Mouse (Mus musculus): ENCODE measurements around the gene Prmt1.

Gene Prmt1

GRCm38 (mm10) chr7:45012011-45012410 is 25.6 kb upstream of the Prmt1 start:
- DNase-seq = peak in 1 of 2 experiments; percentile 4

GRCm38 (mm10) chr7:45008411-45008810 is 22.0 kb upstream of the Prmt1 start:
- DNase-seq = peak in 1 of 2 experiments; percentile 8

DNA sequence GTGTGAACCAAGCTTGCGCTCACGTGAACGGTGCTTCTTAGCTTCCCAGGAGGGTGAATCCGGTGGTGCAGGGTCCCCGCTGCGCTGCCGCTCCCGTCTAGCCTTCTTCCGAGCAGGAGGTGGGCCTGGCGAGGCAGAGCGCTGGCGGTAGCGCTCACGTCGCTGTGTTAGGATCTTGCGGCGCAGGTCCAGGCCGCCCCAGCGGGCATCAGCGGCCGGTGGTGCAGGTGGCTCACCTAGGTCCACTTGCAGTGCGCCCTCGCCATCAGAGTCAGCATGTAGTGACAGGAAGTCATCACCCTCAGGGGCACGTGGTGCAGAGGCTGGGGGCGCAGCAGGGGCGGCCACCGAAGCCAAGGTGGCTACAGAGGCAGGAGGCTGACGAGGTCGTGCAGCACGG is 21.5 kb upstream of the Prmt1 start:
- DNase-seq = peak in 1 of 2 experiments; percentile 2

GRCm38 (mm10) chr7:45007141-45007540 is 20.8 kb upstream of the Prmt1 start:
- DNase-seq = peak in 1 of 2 experiments; percentile 3

DNA sequence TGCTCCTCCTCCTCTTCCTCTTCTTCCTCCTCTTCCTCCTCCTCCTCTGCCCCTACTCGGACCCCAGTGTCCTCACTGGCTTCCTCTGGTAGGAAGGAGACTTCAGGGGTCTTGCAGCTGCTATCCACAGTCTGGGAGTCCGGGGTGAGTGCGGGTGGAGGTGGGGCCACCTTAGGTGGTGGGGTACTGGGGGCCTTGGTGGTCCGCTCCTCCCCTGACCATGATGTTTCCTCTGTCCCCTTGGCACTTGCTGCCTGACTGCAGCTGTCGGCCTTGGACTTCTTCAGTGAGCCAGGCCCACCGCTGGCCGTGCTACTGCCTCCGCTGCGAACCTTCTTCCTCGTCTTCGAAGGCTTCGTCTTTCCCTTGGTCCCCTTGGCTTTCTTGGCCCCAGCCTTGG is 20.1 kb upstream of the Prmt1 start:
- no peak for DNase-seq

- no peak for DNase-seq
These were observed 19.1 kb upstream of the Prmt1 start for GRCm38 (mm10) chr7:45005321-45005992.

DNA sequence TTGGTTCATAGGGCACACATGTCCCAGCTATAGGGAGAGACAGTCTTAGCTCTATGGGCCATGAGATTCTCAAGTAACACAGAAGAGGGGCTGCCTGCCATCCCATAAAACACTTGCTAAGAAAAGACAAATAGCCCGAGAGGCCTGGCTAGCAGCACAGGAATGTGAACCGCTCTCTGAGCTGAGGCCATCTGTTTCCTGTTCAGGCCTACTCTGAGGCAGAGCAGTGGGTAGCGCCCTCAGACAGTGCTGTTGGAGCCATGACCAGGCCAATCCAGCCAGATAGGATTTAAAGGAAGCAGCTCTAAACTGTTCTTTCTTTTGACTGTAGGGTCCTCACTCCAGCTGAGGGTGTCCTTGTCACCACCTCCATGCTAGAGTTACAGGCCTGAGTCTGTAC is 18.2 kb upstream of the Prmt1 start:
- DNase-seq = no peak

- DNase-seq = no peak
These were observed 16.1 kb upstream of the Prmt1 start for GRCm38 (mm10) chr7:45002440-45002839.

- peak; percentile 41 to 55 for DNase-seq
These were observed 14.3 kb upstream of the Prmt1 start for GRCm38 (mm10) chr7:45000539-45001114.

GRCm38 (mm10) chr7:44999753-45000152 is 13.4 kb upstream of the Prmt1 start:
- no peak for DNase-seq

DNA sequence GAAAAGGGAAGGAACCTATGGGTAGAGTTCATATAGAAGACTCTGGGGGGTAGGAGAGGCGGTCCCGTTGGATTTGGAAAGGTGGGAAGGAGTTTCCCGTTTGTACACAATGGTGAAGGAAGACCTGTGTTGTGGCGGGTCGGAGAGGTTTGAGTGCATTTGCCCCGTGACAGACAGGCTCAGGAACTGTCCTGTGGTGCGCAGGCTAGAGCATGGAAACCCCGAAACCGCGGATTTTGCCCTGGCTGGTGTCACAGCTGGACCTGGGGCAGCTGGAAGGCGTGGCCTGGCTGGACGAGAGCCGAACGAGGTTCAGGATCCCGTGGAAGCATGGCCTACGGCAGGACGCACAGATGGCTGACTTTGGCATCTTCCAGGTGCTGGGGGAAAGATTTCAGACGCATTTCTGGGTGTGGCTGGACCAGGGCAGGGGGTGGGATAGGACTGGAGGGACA is 12.2 kb upstream of the Prmt1 start, which contains the start of gene Bcl2l12:
Gene Bcl2l12, minus strand, starts transcription at position 212 of the 455 bp plus-strand sequence.
- DNase-seq = peak; percentile 75 to 77

DNA sequence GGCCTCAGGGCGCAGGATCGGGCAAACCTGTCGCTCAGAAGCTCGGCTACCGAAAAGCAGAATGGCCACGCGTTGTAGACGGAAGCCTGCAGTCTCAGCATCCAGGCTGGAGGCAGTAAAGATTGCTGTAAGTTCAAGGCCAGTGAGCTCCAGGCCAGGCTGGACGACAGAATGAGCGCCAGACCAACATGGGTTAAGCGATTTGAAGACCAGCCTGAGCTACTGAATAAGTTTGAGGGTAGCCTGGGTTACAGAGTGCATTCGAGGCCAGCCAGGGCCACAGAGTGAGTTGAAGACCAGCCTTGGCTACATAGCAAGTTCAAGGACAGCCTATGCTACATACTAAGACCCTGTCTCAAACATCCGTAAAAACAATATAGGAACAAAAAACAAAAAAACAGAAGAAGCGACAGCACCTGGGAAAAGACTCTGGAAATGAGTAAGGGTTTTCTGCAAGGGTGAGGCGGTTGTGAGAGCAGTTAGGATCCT is 11.6 kb upstream of the Prmt1 start:
- no peak for DNase-seq

DNA sequence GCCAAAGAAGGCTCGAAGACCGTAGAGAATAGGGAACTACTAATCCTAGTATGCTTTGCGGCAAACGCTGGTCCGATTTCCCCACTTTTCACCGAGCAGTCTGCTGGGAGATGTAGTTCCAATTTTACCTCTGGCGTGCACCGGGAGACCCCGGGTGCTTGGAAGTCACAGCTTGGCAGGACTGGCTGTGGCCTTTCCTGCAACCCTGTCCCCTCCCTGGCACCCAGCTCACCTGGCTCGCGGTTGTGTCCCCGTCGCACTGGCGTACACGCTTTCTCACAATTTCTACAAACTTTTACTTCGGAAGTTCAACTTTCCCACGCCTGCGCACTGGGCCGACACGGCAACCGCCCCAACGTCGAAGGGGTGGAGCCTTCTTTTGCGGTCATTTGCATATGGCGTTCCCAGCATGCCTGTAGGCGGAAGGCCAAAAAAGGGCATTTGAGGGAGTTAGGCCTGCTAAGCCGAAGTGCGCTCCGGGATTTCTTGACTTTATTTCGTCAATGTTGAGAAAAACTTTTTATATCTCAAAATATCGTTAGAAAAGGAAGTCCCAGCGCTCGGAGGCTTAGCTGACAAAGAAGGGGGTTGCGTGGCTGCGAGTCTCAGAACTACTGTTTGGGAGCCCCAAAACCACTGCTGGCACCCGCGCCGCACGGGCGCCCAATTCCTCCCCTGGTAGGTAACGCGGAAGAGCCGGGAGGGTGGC is 11.0 kb upstream of the Prmt1 start, which contains the start of gene Irf3:
Gene Irf3, plus strand, starts transcription at position 418 of the 709 bp plus-strand sequence.
- peak; percentile 98 to 99 for DNase-seq

- no peak for DNase-seq
These were observed 10.3 kb upstream of the Prmt1 start for GRCm38 (mm10) chr7:44996672-44997071.

- no peak for DNase-seq
These were observed 731 bp upstream of the Prmt1 start for GRCm38 (mm10) chr7:44986879-44987718.

DNA sequence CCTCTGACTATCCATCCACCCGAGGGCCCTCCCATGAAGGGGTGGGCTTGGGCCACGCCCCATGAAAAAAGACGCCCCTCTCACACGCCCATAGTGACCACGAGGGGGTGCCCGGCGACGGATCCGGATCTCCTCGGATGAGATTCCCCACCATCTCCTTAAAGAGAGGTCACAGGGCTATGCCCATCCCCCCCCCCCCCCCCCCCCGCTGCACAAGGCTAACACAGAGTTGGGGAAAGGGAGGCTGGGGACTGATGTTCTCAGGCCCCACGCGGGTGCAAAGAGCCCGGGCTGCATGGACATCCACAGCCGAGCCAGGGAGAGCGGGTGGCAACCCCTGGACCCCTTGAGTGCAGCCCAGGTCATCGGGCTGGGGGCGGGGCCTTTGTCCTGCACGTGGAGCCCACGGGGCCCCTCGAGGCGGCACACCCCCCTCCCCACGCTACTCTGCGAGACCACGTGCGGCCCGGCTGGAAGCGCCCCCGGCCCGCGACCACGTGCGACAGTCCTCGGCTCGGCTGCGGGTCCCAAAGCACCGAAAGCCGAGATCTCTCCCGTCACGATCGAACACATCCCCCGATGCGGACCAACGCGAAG is 675 bp downstream of the Prmt1 start:
- DNase-seq = peak; percentile 84 to 87

DNA sequence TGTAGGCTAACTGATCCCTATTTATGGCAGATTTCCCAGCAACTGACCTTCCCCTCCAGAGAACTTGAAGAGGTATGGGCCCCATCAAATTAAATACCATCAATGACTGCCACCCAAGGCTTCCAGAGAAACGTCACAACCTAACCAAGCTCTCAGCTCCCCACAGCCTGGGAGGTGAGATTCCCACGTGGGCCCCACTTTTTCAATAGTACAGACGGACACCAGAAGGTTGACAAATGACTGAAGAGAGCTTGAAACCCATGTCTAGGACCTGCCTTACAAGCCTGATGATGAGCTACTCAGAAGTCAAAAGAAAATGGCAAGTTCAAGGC is 1.6 kb downstream of the Prmt1 start:
- DNase-seq = peak in 1 of 2 experiments; percentile 8

- no peak for DNase-seq
These were observed 2.2 kb downstream of the Prmt1 start for GRCm38 (mm10) chr7:44983944-44984832.

DNA sequence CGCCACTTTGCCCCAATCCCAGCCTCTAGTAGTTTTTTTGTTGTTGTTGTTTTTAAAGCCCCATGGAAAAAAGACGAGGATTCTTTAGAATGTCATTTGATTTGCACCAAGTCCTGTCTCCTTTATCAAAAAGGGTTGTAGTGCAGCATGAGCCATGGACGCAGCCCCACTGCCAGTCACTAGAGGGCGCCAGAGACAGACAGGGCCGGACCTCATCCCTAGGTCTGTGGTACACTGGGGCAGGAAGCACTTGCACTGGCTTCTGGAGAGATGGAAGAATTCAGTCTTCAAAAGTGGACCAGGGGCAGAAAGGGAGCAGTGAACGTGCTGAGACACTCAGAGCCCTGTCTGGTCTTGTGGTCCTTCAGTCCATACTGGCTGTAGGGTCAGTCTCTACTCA is 3.3 kb downstream of the Prmt1 start:
- peak; percentile 94 to 96 for DNase-seq

- no peak for DNase-seq
These were observed 4.8 kb downstream of the Prmt1 start for GRCm38 (mm10) chr7:44981539-44981938.

DNA sequence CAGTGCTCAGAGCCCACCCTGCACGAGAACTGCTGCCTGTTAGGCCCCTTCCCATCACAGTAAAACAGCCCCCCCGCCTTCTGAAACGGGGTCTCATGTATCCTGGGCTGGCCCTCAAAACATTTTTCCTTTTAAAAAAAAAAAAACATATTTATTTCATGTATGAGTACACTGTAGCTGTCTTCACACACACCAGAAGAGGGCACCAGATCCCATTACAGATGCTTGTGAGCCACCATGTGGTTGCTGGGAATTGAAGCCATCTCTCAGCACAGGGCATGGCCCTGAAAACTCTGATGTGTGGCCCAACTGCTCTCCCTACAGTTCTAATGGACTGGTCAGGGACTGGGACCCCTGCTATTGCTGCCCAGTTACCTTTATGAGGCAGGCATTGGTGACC is 8.1 kb downstream of the Prmt1 start:
- DNase-seq = no peak
